ENCODE assay signal across 30 mouse cellular contexts in genomic region chr9:53857864-53858263, GRCm38 (mm10). TPM values are rescaled to one million over a fixed set of nuclear protein-coding genes. Genes with fewer than 3 reads are reported as not detected.
DNase-seq lines count a peak whose midpoint lies in the region; ATAC-seq and TF ChIP-seq lines count a peak whose summit lies in the region.
"Had no signal": no experiment of that assay in that cellular context is flagged by ENCODE, and none has a peak within 500 bp of the region (broad histone marks: within the 10 kb centered on the region; RNA-seq: fewer than 3 reads in every experiment).

No protein-coding gene starts in this region.

- H3K9ac ChIP-seq in heart, embryonic 13.5 days = no peak overlapping the region
- H3K9ac ChIP-seq in heart, embryonic 12.5 days = no peak overlapping the region
- H3K9ac ChIP-seq in heart, postnatal 0 days (replicated peaks; ENCODE audit: low read depth, low read length) = no peak overlapping the region
- H3K9ac ChIP-seq: embryonic facial prominence, embryonic 12.5 days; embryonic facial prominence, embryonic 15.5 days; forebrain, postnatal 0 days; hindbrain, embryonic 12.5 days; hindbrain, embryonic 15.5 days had no signal

- peaks cover 29% of the 10 kb centered on the region for H3K4me1 ChIP-seq in heart, embryonic 13.5 days
- H3K4me1 ChIP-seq in heart, embryonic 12.5 days (replicated peaks) = no peaks in the 10 kb centered on the region
- H3K4me1 ChIP-seq in heart, postnatal 0 days (ENCODE audit: control insufficient read depth, insufficient read depth) = 0 out of 2 replicates have a peak, but pooled peaks cover 5% of the 10 kb centered on the region
- H3K4me1 ChIP-seq in heart, embryonic 10.5 days = 0 out of 2 replicates have a peak, but pooled peaks cover 2% of the 10 kb centered on the region
- H3K4me1 ChIP-seq: embryonic facial prominence, embryonic 12.5 days; embryonic facial prominence, embryonic 15.5 days; hindbrain, embryonic 12.5 days; hindbrain, embryonic 15.5 days had no signal

- peaks cover 29% of the 10 kb centered on the region for H3K27me3 ChIP-seq in heart, embryonic 13.5 days (replicated peaks)
- H3K27me3 ChIP-seq in heart, embryonic 12.5 days (replicated peaks) = peaks cover 11% of the 10 kb centered on the region
- peaks cover 14% of the 10 kb centered on the region; the same call in 1 of the 2 replicates for H3K27me3 ChIP-seq in heart, postnatal 0 days (ENCODE audit: control insufficient read depth, insufficient read depth, low read length)
- peaks cover 27% of the 10 kb centered on the region; the same call in 1 of the 2 replicates for H3K27me3 ChIP-seq in heart, embryonic 10.5 days (ENCODE audit: insufficient read depth, poor library complexity, severe bottlenecking)
- H3K27me3 ChIP-seq: embryonic facial prominence, embryonic 12.5 days; embryonic facial prominence, embryonic 15.5 days; hindbrain, embryonic 12.5 days; hindbrain, embryonic 15.5 days had no signal

- no peak for TF ChIP-seq CTCF in heart, postnatal 0 days (IDR thresholded peaks at IDR 0.05; ENCODE audit: low read depth)

- TF ChIP-seq EP300 in heart, postnatal 0 days (IDR thresholded peaks at IDR 0.05; ENCODE audit: low read depth) = no peak

- 23% methylated on average over 5 of the region's 5 CpGs for WGBS in heart, embryonic 13.5 days
- WGBS in heart, embryonic 12.5 days = 26% methylated on average over 5 of the region's 5 CpGs
- 16% methylated on average over 5 of the region's 5 CpGs for WGBS in heart, postnatal 0 days
- WGBS in heart, embryonic 10.5 days = 20% methylated on average over 5 of the region's 5 CpGs

- H3K4me3 ChIP-seq in heart, embryonic 13.5 days = no peak overlapping the region
- no peak overlapping the region for H3K4me3 ChIP-seq in heart, embryonic 12.5 days
- no peak overlapping the region for H3K4me3 ChIP-seq in heart, postnatal 0 days (ENCODE audit: low read depth, low read length)
- H3K4me3 ChIP-seq in heart, embryonic 10.5 days = no peak overlapping the region
- H3K4me3 ChIP-seq: embryonic facial prominence, embryonic 12.5 days; embryonic facial prominence, embryonic 15.5 days; gastrocnemius, adult 2 months; heart, adult 2 months; hindbrain, embryonic 12.5 days; hindbrain, embryonic 15.5 days had no signal

- H3K9me3 ChIP-seq in heart, embryonic 13.5 days = no peaks in the 10 kb centered on the region
- H3K9me3 ChIP-seq in heart, embryonic 12.5 days (replicated peaks) = no peaks in the 10 kb centered on the region
- no peaks in the 10 kb centered on the region for H3K9me3 ChIP-seq in heart, postnatal 0 days (replicated peaks; ENCODE audit: control insufficient read depth, low read length)
- no peaks in the 10 kb centered on the region for H3K9me3 ChIP-seq in heart, embryonic 10.5 days
- H3K9me3 ChIP-seq: embryonic facial prominence, embryonic 12.5 days; embryonic facial prominence, embryonic 15.5 days; hindbrain, embryonic 12.5 days; hindbrain, embryonic 15.5 days had no signal

- no peaks in the 10 kb centered on the region for H3K36me3 ChIP-seq in heart, embryonic 13.5 days
- no peaks in the 10 kb centered on the region for H3K36me3 ChIP-seq in heart, embryonic 12.5 days
- no peaks in the 10 kb centered on the region for H3K36me3 ChIP-seq in heart, postnatal 0 days (replicated peaks; ENCODE audit: control insufficient read depth, insufficient read depth, low read length)
- no peaks in the 10 kb centered on the region for H3K36me3 ChIP-seq in heart, embryonic 10.5 days
- H3K36me3 ChIP-seq: embryonic facial prominence, embryonic 12.5 days; embryonic facial prominence, embryonic 15.5 days; hindbrain, embryonic 12.5 days; hindbrain, embryonic 15.5 days had no signal

- H3K27ac ChIP-seq in heart, embryonic 13.5 days (replicated peaks) = peak overlapping the region; percentile 16; the same call in 1 of the 2 replicates
- no peak overlapping the region for H3K27ac ChIP-seq in heart, embryonic 12.5 days (ENCODE audit: poor library complexity, severe bottlenecking)
- H3K27ac ChIP-seq in heart, postnatal 0 days (ENCODE audit: low read depth) = no peak overlapping the region
- no peak overlapping the region for H3K27ac ChIP-seq in heart, embryonic 10.5 days
- H3K27ac ChIP-seq: embryonic facial prominence, embryonic 12.5 days; embryonic facial prominence, embryonic 15.5 days; gastrocnemius, adult 2 months; heart, adult 2 months; hindbrain, embryonic 12.5 days; hindbrain, embryonic 15.5 days had no signal

- peak; percentile 33 for DNase-seq in heart, postnatal 0 days (ENCODE audit: low spot score)
- no peak for DNase-seq in heart, embryonic 10.5 days (ENCODE audit: low spot score)
- DNase-seq in heart, postnatal 4 days = peak; percentile 11
- DNase-seq in thymus, postnatal 10 days (ENCODE audit: low spot score in 2 of 2) = no peak
- DNase-seq: adrenal gland, adult 2 months; adrenal gland, postnatal 14 days; cerebellum, adult 11 months; cerebellum, adult 2 months; cerebellum, adult 9-11 months; cerebellum, postnatal 25 days; forebrain, postnatal 0 days; gastrocnemius, adult 2 months; gastrocnemius, postnatal 14 days; kidney, adult 2 months had no signal

- no peak; the same call in 1 of the 2 replicates for ATAC-seq in heart, embryonic 13.5 days (ENCODE audit: extremely low read depth, insufficient number of reproducible peaks, low FRiP score, low TSS enrichment)
- ATAC-seq in heart, embryonic 12.5 days (ENCODE audit: insufficient number of reproducible peaks, low FRiP score) = no peak
- ATAC-seq in heart, postnatal 0 days (ENCODE audit: insufficient read depth, low read depth) = 0 out of 2 replicates have a peak, but pooled peaks have one; percentile 30
- ATAC-seq: CD4-positive, CD25-positive, alpha-beta regulatory T cell, adult 4 months; forebrain, embryonic 14.5 days; forebrain, postnatal 0 days; intestine, postnatal 0 days had no signal

- no peak overlapping the region for H3K4me2 ChIP-seq in heart, embryonic 13.5 days
- no peak overlapping the region for H3K4me2 ChIP-seq in heart, embryonic 12.5 days
- H3K4me2 ChIP-seq in heart, postnatal 0 days (ENCODE audit: low read depth, low read length) = no peak overlapping the region
- H3K4me2 ChIP-seq: embryonic facial prominence, embryonic 12.5 days; embryonic facial prominence, embryonic 15.5 days; hindbrain, embryonic 12.5 days; hindbrain, embryonic 15.5 days had no signal

RNA-seq across cellular contexts. Expression of gene Sln, which starts 7.9 kb away (rescaled TPM):
- polyA plus RNA-seq in heart, embryonic 13.5 days (2015; fragmentation: Nextera tagmentation; extraction: Ambion mirVana) = 34.7 and 41.9 TPM in 2 replicates
- polyA plus RNA-seq in heart, embryonic 12.5 days (2016; fragmentation: Nextera tagmentation; extraction: Ambion mirVana) = 9.4 and 13.7 TPM in 2 replicates
- 80.1 and 118 TPM in 2 replicates for total RNA-seq in heart, postnatal 0 days (2014; rRNA removed; ENCODE audit: low replicate concordance)
- 339 and 434 TPM in 2 replicates for polyA plus RNA-seq in heart, postnatal 0 days (2015; fragmentation: Nextera tagmentation; extraction: Ambion mirVana)
- polyA plus RNA-seq in heart, embryonic 10.5 days (2016; fragmentation: Nextera tagmentation; extraction: Ambion mirVana) = 1.5 and 1.7 TPM in 2 replicates
- total RNA-seq in heart, postnatal 4 days (2021) = 10 to 100 TPM; 49.4 to 50.8 TPM
- total RNA-seq: adrenal gland, adult 2 months; adrenal gland, postnatal 14 days; common myeloid progenitor, adult 5-6 weeks; forebrain, postnatal 0 days; hematopoietic stem cell, adult 5-6 weeks; MEL had no signal
- polyA plus RNA-seq: adrenal gland, adult 2 months; C2C12; CD4-positive, CD25-positive, alpha-beta regulatory T cell, adult 4 months; forebrain, embryonic 11.5 days; intestine, embryonic 14.5 days had no signal

Comparison
In these comparisons a context has a peak if more than half of its experiments do, and no peak if none do; other contexts are left out.
1. DNase-seq: peak in heart, postnatal 0 days (single experiment) and heart, postnatal 4 days (single experiment); none in heart, embryonic 10.5 days (single experiment) and thymus, postnatal 10 days (0 of 2).